Mouse (Mus musculus) megakaryocyte, adult 5-6 weeks (primary cell): ENCODE measurements around the gene Nr2f6. TPM values are rescaled to one million over a fixed set of nuclear protein-coding genes. Genes with fewer than 3 reads are reported as not detected.

Experiments
- ATAC-seq: 2 replicates; pipeline ENCODE4 v1.8.0; 2016; ENCODE audit warnings: mild to moderate bottlenecking, inconsistent platforms; ENCODE audit not compliant: poor library complexity, severe bottlenecking
- total RNA-seq, 2 experiments: library from RNA; stranded (forward) in 1 of 2; stranded (reverse) in 1 of 2; fragments of 153-499, 151-499 nt in 1 of 2; fragments of 221-1000, 200-1000 nt in 1 of 2; gene quantifications; 2 replicates each; pipeline versions ENCODE4 v1.2.3 to v1.2.4; 2015 to 2017

The Nr2f6 gene
- total RNA-seq, 2 experiments from 2014 or later, result 6.9 to 13.8 TPM

GRCm38 (mm10) chr8:71392391-71392790 lies 10.6 kb upstream of the Nr2f6 start:
- ATAC-seq, result no peak

DNA sequence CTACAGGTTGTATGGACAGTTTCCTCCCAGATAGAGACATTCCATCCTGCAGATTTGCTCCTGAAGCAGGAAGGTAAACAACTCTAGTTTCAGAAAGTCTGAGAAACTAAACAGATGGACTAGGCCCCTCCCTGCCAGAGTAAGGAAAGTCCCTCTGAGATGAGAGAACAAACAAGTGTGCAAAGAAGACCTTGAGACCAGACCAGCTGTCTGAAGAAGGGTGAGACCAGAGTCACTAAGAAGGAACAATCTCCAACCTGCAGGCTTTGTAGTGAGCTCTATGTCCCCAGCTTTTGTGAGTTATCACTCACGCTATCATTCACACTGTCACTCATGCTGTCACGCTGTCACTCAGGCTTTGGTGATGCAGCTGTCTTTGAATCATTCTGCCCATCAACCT lies 9.9 kb upstream of the Nr2f6 start:
- ATAC-seq, result no peak

DNA sequence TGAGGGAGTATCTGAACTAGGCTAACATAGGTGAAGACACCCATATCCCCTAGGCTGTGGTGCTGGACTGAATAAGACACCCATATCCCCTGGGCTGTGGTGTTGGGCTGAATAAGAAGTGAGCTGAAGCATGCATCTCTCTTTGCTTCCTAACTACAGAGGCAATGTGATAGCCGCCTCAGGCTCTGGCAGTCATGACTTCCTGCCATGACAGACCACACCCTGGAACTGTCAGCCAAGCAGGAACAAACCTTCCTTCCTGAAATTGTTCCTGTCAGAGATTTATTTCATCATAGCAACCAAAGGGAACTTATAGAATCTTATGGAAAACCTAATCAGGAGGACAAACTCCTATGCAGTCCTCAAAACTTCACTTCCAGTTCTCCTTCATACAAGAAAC lies 6.5 kb upstream of the Nr2f6 start:
- peak; percentile 73 for ATAC-seq

DNA sequence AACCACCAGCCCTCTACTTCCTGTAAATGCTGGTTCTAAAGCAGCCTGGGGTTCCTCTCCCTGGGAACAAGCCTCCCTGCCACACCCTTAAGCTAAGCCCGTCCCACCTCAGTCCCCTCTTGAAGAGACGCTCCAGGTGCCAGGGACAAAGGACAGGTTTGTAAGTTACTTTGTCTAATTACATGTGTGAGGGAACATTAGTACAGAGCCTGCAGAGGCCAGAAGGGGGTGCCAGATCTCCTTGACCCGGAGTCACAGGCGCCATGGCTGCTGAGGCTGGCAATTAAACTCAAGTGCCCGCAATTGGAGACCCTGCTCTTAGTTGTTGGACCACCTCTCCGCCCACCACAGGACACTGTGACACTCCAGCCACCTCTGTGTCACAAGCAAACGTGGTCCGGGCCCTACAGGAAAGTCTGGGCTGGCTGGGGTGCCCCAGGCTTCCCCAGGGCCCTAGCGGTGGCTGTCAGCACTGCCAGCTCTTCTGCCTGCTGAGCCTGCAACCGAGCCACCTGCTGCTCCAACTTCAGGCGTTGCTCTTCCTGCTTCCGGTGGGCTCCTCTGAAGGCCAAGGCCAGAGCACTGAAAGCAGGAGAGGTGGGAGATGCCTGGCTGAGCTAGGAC lies 3.6 kb upstream of the Nr2f6 start:
- ATAC-seq, result no peak

GRCm38 (mm10) chr8:71383860-71384259 lies 2.1 kb upstream of the Nr2f6 start:
- no peak for ATAC-seq

DNA sequence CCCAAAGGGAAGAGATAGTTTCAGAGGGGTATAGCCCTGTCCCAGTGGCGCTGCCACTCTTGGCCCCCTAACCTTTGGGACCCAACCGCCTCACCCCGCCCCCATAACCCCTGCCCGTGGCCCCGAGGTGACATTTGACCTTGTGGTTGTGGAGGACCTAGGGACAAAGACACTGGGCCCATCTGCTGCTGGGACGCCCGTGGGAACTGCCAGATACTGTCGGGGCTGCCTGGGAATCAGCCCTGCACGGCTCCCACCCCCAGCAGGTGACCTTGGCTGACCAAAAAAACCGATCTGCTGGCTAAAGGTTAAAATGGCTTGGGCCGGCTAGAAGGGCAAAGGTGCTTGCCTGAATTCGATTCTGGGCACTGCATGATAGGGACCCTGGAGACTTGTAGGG lies 1.6 kb upstream of the Nr2f6 start:
- no peak for ATAC-seq

GRCm38 (mm10) chr8:71381971-71382961 lies 506 bp upstream of the Nr2f6 start:
- peak; percentile 89 for ATAC-seq

DNA sequence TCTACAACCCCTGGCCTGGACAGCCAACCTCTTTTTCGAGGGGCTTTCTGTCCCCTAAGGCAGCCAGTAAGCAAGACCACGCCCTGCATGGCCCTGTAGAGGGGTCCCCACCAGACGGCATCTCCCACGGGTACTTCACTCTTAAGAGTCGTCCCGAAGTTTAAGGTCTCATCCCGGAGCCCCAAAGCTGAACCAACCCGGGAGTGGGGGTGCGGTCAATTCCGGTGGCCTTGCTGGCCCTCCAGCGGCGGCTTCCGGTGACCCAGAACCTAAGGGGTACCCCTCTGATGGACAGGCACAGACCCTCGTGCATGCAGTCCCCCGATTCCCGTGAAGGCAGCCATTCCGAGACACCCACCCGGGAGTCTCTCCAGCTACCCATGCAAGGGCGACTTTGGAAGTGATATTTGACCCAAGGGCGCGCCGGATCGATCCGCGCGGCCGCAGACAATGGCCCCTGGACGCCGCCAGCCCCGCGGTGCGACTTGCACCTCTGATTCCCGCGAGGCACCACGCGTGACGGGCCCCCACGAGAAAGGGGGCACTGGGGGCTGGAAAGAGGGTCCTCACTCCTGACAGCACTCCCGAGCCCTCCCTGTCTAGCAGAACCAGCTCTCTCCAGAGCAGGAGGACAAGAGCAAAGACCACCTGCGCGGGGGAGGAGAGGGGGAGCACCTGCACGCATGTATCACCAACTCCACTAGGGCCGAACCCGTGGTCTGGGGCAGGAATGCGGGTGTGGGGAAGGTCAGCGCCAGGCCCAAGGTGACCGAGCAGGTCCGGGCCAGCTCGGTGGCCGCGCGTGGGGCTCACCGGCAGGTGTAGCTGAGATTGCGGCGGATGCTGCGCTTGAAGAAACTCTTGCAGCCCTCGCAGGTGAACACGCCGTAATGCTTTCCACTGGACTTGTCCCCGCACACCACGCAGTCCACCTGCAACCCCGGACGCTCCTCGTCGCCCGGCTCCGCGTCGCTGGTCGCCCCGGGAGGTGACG lies 1.3 kb downstream of the Nr2f6 start:
- ATAC-seq, result no peak

DNA sequence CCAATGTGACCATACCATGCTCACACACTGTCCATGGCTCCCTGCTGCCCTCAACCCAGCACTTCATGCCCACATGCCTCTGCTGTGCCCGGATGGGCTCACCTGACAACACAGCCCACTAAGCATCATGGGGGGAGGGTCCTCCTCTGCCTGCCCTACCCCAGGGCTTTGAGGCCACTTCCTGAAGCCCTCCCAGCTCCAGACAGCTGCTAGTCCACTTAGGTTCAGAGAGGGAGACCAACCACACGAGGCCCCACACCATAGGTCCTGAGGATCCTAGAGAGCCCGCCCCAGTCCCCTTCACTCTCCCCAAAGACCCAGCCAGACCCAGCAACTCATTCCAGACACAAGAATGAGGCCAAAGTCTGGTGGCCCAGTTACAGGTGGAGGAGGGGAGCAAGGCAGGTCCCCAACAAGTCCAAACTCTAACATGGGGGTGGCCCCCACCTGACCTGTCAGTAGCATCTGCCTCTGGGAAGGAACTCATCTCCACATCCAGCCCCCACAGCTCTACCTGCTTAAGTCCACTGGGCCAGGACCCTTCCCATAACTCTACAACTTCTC lies 2.2 kb downstream of the Nr2f6 start:
- ATAC-seq, result no peak

DNA sequence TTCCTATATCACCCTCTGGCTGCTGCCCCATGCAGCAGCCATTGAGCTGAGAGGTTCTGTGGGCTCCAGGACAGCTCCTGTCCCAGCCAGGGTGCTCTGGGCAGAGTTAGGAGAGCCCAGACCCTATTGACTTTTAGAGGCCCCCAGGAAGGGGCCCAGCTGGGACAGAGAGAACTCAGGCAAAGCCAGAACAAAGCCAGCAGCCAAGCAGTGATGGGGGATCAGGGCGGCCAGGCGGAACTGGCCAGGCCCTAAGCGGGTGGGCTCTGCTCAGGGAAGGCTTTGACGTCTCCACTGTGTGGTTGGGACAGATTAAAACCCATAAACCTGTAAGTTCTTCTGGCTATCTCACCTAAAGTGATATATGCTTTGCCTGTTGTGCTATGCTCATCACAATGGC lies 2.8 kb downstream of the Nr2f6 start:
- ATAC-seq, result no peak

GRCm38 (mm10) chr8:71376423-71377030 lies 5.2 kb downstream of the Nr2f6 start:
- no peak for ATAC-seq

- peak; percentile 50 for ATAC-seq
Measured at GRCm38 (mm10) chr8:71375581-71376422, 6.0 kb downstream of the Nr2f6 start.

- ATAC-seq, result no peak
Measured at GRCm38 (mm10) chr8:71374616-71375206, 7.0 kb downstream of the Nr2f6 start.

DNA sequence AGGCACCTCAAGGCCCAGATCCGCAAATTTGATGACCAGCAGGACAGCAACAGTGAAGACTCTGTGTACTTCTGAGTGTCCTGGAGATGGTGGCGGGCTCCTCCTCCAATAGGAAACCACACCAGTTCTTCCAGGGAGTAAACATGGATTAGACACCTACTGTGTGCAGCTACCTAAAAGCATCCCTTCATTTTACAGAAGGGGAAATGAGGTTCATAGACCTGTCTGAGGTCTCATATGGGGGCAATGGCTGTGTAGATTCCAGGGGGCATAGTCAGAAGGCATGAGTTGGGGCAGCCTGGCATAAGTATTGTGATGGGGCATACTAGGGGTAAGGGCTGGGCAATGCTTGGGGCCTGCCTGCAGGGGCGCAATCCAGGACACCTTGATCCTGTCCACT lies 8.8 kb downstream of the Nr2f6 start:
- no peak for ATAC-seq

DNA sequence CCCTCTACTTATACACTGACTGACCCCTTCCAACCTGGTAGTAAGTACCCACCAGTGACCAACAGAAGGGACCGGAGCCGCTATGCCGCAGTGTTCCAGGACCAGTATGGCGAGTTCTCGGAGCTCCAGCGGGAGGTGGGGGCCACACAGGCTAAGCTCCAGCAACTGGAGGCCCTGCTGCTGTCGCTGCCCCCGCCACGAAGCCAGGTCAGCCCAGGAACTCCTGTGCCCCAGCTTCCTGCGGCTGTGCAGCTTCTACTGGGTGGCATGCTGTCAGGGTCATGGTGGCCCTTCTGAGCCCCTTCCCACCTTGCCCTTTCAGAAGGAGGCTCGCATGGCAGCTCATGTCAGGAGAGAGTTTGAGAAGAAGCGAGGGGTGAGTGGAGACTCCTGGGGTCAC lies 9.3 kb downstream of the Nr2f6 start:
- no peak for ATAC-seq

GRCm38 (mm10) chr8:71371236-71371848 lies 10.4 kb downstream of the Nr2f6 start, which contains the start of gene Ocel1:
Ocel1 (plus strand) TSS chr8:71371298.
- ATAC-seq, result peak; percentile 74

- ATAC-seq, result no peak
Measured at GRCm38 (mm10) chr8:71370711-71371235, 11.0 kb downstream of the Nr2f6 start.
